Mouse (Mus musculus): ENCODE measurements around the gene Tmem92.

The Tmem92 gene

GRCm38 (mm10) chr11:94728545-94728944 lies 54.0 kb downstream of the Tmem92 start:
- DNase-seq (ENCODE audit: low spot score), result no peak

- DNase-seq (ENCODE audit: low spot score), result no peak
Observed at GRCm38 (mm10) chr11:94727306-94727705, 55.2 kb downstream of the Tmem92 start.
